Mouse (Mus musculus) cerebellum, postnatal 36 days (tissue): ENCODE measurements at regions not wholly inside any gene's neighbourhood (a gene's known extent, or its start where the extent isn't known, plus 50 kb on each side); places are given as distances from the start of the nearest gene placed in this dataset.
"Not testable (repeated sequence)": the region's sequence is repeated elsewhere in the genome, so short reads cannot be mapped to it uniquely, and the experiment has no call there.

ENCODE experiments used
- DNase-seq, 2 experiments: peaks; one replicate each; pipeline ENCODE4 v3.0.0; 2021 to 2022; ENCODE audit warnings: mixed read lengths in 2 of 2

GRCm38 (mm10) chr1:23034271-23034670 lies 67.8 kb downstream of the 4933415F23Rik start:
- DNase-seq = no peak

- no peak for DNase-seq
Measured at GRCm38 (mm10) chr1:23023536-23023935, 78.5 kb downstream of the 4933415F23Rik start.

- DNase-seq = peak; percentile 40 to 74
Measured at GRCm38 (mm10) chr1:23007784-23008490, 94.1 kb downstream of the 4933415F23Rik start.

- DNase-seq = peak in 1 of 2 experiments; percentile 13
Measured at GRCm38 (mm10) chr1:23004882-23005281, 97.2 kb downstream of the 4933415F23Rik start.

GRCm38 (mm10) chr1:22996665-22997064 lies 105.4 kb downstream of the 4933415F23Rik start:
- no peak for DNase-seq

- peak; percentile 45 to 51 for DNase-seq
Measured at GRCm38 (mm10) chr1:22989521-22990221, 112.4 kb downstream of the 4933415F23Rik start.

- peak; percentile 23 to 53 for DNase-seq
Measured at GRCm38 (mm10) chr1:22987521-22987920, 114.5 kb downstream of the 4933415F23Rik start.

GRCm38 (mm10) chr1:22984276-22984675 lies 117.8 kb downstream of the 4933415F23Rik start:
- DNase-seq = not testable (repeated sequence)

- no peak for DNase-seq
Measured at GRCm38 (mm10) chr1:22974917-22975316, 127.1 kb downstream of the 4933415F23Rik start.

GRCm38 (mm10) chr1:22943995-22944394 lies 138.2 kb upstream of the Rims1 start:
- no peak for DNase-seq

GRCm38 (mm10) chr1:22939816-22940215 lies 134.0 kb upstream of the Rims1 start:
- no peak for DNase-seq

- DNase-seq = peak; percentile 77 to 83
Measured at GRCm38 (mm10) chr1:22931147-22931896, 125.5 kb upstream of the Rims1 start.

GRCm38 (mm10) chr1:22902992-22903391 lies 97.2 kb upstream of the Rims1 start:
- DNase-seq = no peak

- DNase-seq = no peak
Measured at GRCm38 (mm10) chr1:22901018-22901625, 95.3 kb upstream of the Rims1 start.

GRCm38 (mm10) chr1:22895099-22895498 lies 89.3 kb upstream of the Rims1 start:
- no peak for DNase-seq

- DNase-seq = no peak
Measured at GRCm38 (mm10) chr1:22862985-22863384, 57.2 kb upstream of the Rims1 start.
